Mouse (Mus musculus) C3H10T1/2 (cell line): Measurements from ENCODE around the gene Sfn. TPM values are rescaled to one million over a fixed set of nuclear protein-coding genes. Genes with fewer than 3 reads are reported as not detected.

Source experiments
- polyA plus RNA-seq, 2 experiments: library from polyadenylated mRNA; unstranded; fragments of >200 nt; fragmentation: generic; extraction: Trizol; gene quantifications; one replicate each; pipeline ENCODE4 v1.2.1; 2012; ENCODE audit warnings: missing spikeins in 2 of 2

Sfn gene
- polyA plus RNA-seq = 1 to 10 TPM in 1 of 2 experiments, under 1 TPM in 1; 0.21 to 1.9 TPM

DNA sequence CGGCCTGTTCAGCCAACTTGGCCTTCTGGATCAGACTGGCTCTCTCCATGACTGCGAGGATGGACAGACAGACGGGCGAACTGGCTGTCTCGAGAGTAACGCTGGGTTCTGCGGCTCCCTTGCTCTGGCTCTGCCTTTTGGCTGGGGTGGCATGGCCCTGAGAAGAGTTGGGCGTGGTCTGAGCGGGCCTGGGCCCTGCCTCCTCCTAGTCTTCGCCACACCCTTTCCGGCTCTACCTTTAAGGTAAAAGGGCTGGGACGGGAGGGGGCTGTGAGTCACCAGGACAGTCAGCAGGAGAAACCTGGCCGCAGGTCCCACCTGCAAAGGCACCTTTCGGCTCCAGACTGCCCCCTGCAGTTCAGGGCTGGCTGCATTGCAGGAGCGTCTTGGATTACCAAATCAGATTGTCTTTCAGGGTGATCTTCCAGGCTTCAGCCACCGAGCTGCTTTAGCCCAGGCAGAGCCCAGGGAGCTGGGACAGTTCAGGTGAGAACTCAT, at the start of gene Sfn:
Sfn (minus strand) TSS at position 448 of the 498 bp plus-strand sequence.

DNA sequence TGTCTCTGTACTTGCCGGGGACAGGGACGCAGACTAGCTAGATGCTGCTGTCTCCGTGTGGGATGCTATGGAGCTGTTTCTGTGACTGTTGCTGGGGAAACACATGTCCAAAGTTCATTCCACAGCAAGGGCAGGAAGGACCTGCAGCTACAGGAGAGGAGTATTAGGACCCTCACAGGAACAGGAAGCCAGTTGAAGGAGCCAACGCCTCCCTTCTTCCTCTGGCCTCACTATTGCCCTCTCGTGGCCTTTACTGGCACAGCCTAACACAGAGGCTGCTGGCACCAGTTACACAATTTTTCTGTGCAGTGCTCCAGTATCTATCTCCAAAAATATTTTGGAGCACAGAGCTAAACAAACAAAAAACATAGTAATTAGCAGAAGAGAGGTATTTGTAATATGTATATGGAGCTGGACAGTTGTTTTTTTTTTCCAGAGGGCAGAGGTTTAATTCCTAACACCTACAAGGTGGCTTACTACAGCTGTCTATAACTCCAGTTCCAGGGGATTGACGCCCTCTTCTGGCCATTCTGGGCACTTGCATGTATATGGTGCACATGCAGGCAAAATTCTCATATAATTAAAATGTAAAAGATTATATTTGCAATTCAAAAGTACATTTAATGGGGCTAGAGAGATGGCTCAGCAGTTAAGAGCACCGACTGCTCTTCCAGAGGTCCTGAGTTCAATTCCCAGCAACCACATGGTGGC, 48.2 kb upstream of the Sfn start, which contains the start of gene Zdhhc18:
Zdhhc18 (minus strand) TSS at position 166 of the 711 bp plus-strand sequence.

DNA sequence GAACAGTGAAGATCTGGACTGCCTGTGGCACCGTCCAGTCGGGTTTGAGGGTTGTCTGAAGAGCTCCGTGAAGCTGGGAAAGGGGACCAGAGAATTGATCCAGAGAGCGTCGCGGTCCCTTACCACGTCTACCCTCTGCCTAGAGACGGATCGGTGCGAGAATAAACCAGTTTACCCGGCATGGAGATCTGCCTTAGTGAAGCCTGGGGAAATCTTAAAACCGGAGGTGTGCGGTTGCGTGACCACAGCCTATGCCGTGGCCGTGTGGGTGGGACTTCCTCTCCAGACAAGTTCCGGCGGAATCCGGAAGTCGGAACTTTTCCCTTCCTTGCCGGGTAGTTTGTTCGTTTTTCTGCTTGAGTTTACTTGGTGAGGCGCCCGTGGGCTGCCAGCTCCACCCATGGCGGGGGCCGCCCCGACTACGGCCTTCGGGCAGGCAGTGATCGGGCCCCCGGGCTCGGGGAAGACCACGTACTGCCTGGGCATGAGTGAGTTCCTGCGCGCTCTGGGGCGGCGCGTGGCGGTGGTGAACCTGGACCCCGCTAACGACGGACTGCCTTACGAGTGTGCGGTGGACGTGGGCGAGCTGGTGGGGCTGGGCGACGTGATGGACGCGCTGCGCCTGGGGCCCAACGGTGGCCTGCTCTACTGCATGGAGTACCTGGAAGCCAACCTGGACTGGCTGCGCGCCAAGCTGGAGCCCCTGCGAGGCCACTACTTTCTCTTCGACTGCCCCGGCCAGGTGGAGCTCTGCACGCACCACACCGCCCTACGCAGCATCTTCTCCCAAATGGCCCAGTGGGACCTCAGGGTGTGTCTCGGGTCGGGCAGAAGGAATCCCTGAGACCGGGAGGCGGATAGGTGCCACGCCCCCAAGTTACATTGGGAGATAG, 17.7 kb downstream of the Sfn start, which contains the start of gene Gpn2:
Gpn2 (plus strand) TSS at position 304 of the 893 bp plus-strand sequence.

DNA sequence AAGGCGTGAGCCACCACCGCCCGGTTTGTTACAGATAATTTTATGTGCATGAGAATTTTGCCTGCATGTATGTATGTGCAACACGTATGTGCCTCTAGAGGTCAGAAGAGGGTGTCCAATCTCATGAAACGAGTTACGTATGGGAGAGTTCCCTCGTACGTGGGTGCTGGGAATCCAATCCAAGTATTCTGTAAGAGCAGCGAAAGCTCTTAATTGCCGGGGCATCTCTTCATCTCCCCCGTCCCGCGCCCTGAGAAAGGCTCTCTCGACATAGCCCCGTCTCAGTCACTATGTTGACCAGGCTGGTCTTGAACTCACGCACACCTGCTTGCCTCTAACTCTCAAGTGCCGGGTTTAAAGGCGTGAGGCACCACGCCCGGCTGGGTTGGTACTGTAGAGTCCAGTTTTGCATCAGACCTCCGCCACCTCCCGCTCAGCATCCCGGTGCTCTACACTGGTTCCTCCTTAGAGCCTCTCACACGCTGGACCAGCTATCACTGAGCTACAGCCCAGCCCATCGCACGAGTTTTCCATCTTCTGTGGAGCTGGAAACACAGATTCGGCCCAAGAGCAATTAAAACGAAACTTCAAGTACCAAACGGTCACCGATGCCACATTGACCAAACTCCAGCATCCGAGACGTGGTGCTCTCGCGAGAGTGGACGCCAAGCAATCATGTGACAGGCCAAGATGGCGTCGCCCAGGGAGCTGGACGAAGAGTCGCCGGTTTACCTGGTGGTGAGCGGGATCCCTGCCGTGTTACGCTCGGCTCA, 27.7 kb downstream of the Sfn start, which contains the start of gene Gpatch3:
Gpatch3 (plus strand) TSS at position 676 of the 773 bp plus-strand sequence.

DNA sequence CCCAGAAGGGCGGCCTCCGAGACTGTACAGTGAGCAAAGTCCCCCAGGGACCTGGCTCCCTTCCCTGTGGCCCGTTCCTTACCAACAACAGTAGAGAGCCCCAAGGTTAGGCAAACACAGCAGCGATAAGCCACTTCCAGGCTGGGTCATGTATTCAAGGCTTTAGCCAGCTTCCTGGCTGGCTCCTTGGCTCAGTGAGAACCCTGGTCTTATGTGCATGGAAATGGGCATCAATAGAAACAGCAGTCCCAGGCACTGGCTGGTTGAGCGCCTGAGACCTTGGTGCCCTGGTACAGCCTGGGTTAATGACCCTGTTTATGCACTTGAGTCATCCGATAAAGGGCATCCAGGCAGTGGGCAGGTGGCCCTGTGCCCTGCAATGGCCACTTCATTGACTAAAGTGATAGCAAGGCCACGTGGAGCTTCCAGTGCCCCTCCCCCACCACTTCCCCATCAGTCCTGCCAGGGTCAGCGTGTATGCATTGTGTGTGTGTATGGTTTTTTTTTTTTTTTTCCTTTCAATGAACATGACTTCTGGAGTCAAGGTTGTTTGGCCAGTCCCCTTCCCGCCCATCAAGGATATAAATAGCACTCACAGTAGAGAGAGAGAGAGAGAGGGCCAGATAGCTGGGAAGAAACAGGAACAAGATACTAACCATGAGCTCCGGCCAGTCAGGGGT, 49.1 kb downstream of the Sfn start, which contains the start of gene Nr0b2:
Nr0b2 (plus strand) TSS at position 609 of the 680 bp plus-strand sequence.

Other genes with a start within 250 kb of the Sfn start
- 10 to 100 TPM in 1 of 2 experiments, 1 to 10 TPM in 1; 9.9 to 23.1 TPM for gene Wdtc1, start 248.7 kb downstream of the Sfn start, polyA plus RNA-seq
- gene Slc9a1, start 232.5 kb downstream of the Sfn start, polyA plus RNA-seq = 10 to 100 TPM in 1 of 2 experiments, 1 to 10 TPM in 1; 6.0 to 25.5 TPM
- gene Tent5b, start 122.0 kb downstream of the Sfn start, polyA plus RNA-seq = 10 to 100 TPM; 10.2 to 10.5 TPM
- 1 to 10 TPM; 2.5 to 6.5 TPM for gene Trnp1, start 103.6 kb downstream of the Sfn start, polyA plus RNA-seq
- gene Kdf1, start 83.2 kb downstream of the Sfn start, polyA plus RNA-seq = under 1 TPM in 1 of 2 experiments, not detected in 1; 0.07 TPM
- gene Nudc, start 56.2 kb downstream of the Sfn start, polyA plus RNA-seq = 100 to 1,000 TPM; 131 TPM
- gene Nr0b2, start 48.8 kb downstream of the Sfn start, polyA plus RNA-seq = not detected
- gene Gpatch3, start 27.4 kb downstream of the Sfn start, polyA plus RNA-seq = 1 to 10 TPM; 3.6 to 6.5 TPM
- gene Gpn2, start 17.8 kb downstream of the Sfn start, polyA plus RNA-seq = 10 to 100 TPM; 15.3 to 16.3 TPM
- 10 to 100 TPM in 1 of 2 experiments, 1 to 10 TPM in 1; 7.5 to 15.8 TPM for gene Zdhhc18, start 48.0 kb upstream of the Sfn start, polyA plus RNA-seq
- 10 to 100 TPM in 1 of 2 experiments, 1 to 10 TPM in 1; 5.1 to 10.3 TPM for gene Pigv, start 70.5 kb upstream of the Sfn start, polyA plus RNA-seq
- gene Arid1a, start 154.6 kb upstream of the Sfn start, polyA plus RNA-seq = 10 to 100 TPM in 1 of 2 experiments, 1 to 10 TPM in 1; 4.3 to 18.7 TPM